In genomic region chr2:122377215-122377674, GRCm38 (mm10) we compare ENCODE assay signal across 7 mouse cellular contexts. TPM values are rescaled to one million over a fixed set of nuclear protein-coding genes. Genes with fewer than 3 reads are reported as not detected.
DNase-seq lines count a peak whose midpoint lies in the region; ATAC-seq and TF ChIP-seq lines count a peak whose summit lies in the region.

No protein-coding gene starts in this region.

- H3K27ac ChIP-seq in embryonic facial prominence, embryonic 12.5 days = peak overlapping the region; percentile 92
- peak overlapping the region; percentile 92 for H3K27ac ChIP-seq in heart, adult 2 months
- H3K27ac ChIP-seq in limb, embryonic 13.5 days = peak overlapping the region; percentile 82; the same call in 1 of the 2 replicates
- peak overlapping the region; percentile 92 for H3K27ac ChIP-seq in midbrain, embryonic 16.5 days (ENCODE audit: low read length)

- no peaks in the 10 kb centered on the region for H3K9me3 ChIP-seq in embryonic facial prominence, embryonic 12.5 days
- no peaks in the 10 kb centered on the region for H3K9me3 ChIP-seq in limb, embryonic 13.5 days
- H3K9me3 ChIP-seq in midbrain, embryonic 16.5 days (replicated peaks; ENCODE audit: control insufficient read depth, low read length, poor library complexity, severe bottlenecking) = no peaks in the 10 kb centered on the region

- intact Hi-C loops in heart, adult 2 months (cut with DNase I) = loop anchor here (5.0 to 10.0 kb wide), 2 partner anchors 135 to 368 kb away; no protein-coding TSS in a partner anchor

- peak overlapping the region; percentile 36 for H3K4me2 ChIP-seq in embryonic facial prominence, embryonic 12.5 days (replicated peaks)
- peak overlapping the region; percentile 59 for H3K4me2 ChIP-seq in limb, embryonic 13.5 days (replicated peaks)
- H3K4me2 ChIP-seq in midbrain, embryonic 16.5 days (ENCODE audit: low read length) = peak overlapping the region; percentile 47

- H3K9ac ChIP-seq in embryonic facial prominence, embryonic 12.5 days = peak overlapping the region; percentile 71
- no peak overlapping the region for H3K9ac ChIP-seq in heart, adult 2 months (ENCODE audit: low read depth, low read length)
- H3K9ac ChIP-seq in limb, embryonic 13.5 days = peak overlapping the region; percentile 71
- peak overlapping the region; percentile 65 for H3K9ac ChIP-seq in midbrain, embryonic 16.5 days (ENCODE audit: low read depth, low read length)

- H3K79me2 ChIP-seq in heart, adult 2 months (replicated peaks; ENCODE audit: control insufficient read depth, insufficient read depth, low read length) = no peaks in the 10 kb centered on the region

- TF ChIP-seq POLR2A in heart, adult 2 months (IDR thresholded peaks at IDR 0.05; ENCODE audit: insufficient read depth, low read depth, low read length) = peak; percentile 91

- no peak for TF ChIP-seq CTCF in heart, adult 2 months (IDR thresholded peaks at IDR 0.05)

- H3K4me1 ChIP-seq in embryonic facial prominence, embryonic 12.5 days = 0 out of 2 replicates have a peak, but pooled peaks cover 3% of the 10 kb centered on the region
- peaks cover 10% of the 10 kb centered on the region for H3K4me1 ChIP-seq in heart, adult 2 months (ENCODE audit: control insufficient read depth, insufficient read depth, low read length)
- H3K4me1 ChIP-seq in limb, embryonic 13.5 days = peaks cover 12% of the 10 kb centered on the region; the same call in 1 of the 2 replicates
- H3K4me1 ChIP-seq in midbrain, embryonic 16.5 days (ENCODE audit: control insufficient read depth, insufficient read depth, low read length) = peaks cover 3% of the 10 kb centered on the region; the same call in 1 of the 2 replicates

- H3K27me3 ChIP-seq in embryonic facial prominence, embryonic 12.5 days = no peaks in the 10 kb centered on the region
- no peaks in the 10 kb centered on the region for H3K27me3 ChIP-seq in heart, adult 2 months (ENCODE audit: control insufficient read depth, insufficient read depth, low read length)
- H3K27me3 ChIP-seq in limb, embryonic 13.5 days = no peaks in the 10 kb centered on the region
- H3K27me3 ChIP-seq in midbrain, embryonic 16.5 days (ENCODE audit: control insufficient read depth, insufficient read depth, low read depth, low read length) = no peaks in the 10 kb centered on the region

- H3K36me3 ChIP-seq in embryonic facial prominence, embryonic 12.5 days = no peaks in the 10 kb centered on the region
- no peaks in the 10 kb centered on the region for H3K36me3 ChIP-seq in heart, adult 2 months (ENCODE audit: control insufficient read depth, insufficient read depth, low read length)
- no peaks in the 10 kb centered on the region for H3K36me3 ChIP-seq in limb, embryonic 13.5 days
- no peaks in the 10 kb centered on the region for H3K36me3 ChIP-seq in midbrain, embryonic 16.5 days (ENCODE audit: control insufficient read depth, insufficient read depth, low read length)

- TF ChIP-seq EP300 in heart, adult 2 months (IDR thresholded peaks at IDR 0.05; ENCODE audit: insufficient read depth, low read depth, low read length) = peak; percentile 81; the same call in 1 of the 2 replicates

- peak; percentile 92 for ATAC-seq in embryonic facial prominence, embryonic 12.5 days (ENCODE audit: insufficient number of reproducible peaks, insufficient read depth, low FRiP score, low TSS enrichment)
- peak; percentile 88 for ATAC-seq in limb, embryonic 13.5 days (ENCODE audit: low FRiP score, low read depth)
- ATAC-seq in midbrain, embryonic 16.5 days = peak; percentile 90

- H3K4me3 ChIP-seq in embryonic facial prominence, embryonic 12.5 days = peak overlapping the region; percentile 59
- peak overlapping the region; percentile 86 for H3K4me3 ChIP-seq in heart, adult 2 months
- peak overlapping the region; percentile 54 for H3K4me3 ChIP-seq in limb, embryonic 13.5 days
- H3K4me3 ChIP-seq in midbrain, embryonic 16.5 days (ENCODE audit: low read depth, low read length) = peak overlapping the region; percentile 50

- DNase-seq in adrenal gland, postnatal 25 days = peak; percentile 94
- peak; percentile 95 to 97 for DNase-seq in heart, adult 2 months
- peak; percentile 97 to 99 for DNase-seq in kidney, adult 8-10 months
- DNase-seq in spleen, postnatal 10 days (ENCODE audit: low spot score in 2 of 2) = peak; percentile 98 to 99

- WGBS in embryonic facial prominence, embryonic 12.5 days = under 1% methylated on average over 28 of the region's 28 CpGs
- WGBS in heart, adult 2 months = under 1% methylated on average over 28 of the region's 28 CpGs
- WGBS in limb, embryonic 13.5 days = under 1% methylated on average over 28 of the region's 28 CpGs
- WGBS in midbrain, embryonic 16.5 days = under 1% methylated on average over 28 of the region's 28 CpGs

RNA-seq across cellular contexts. Expression of gene Shf, which starts 8.3 kb away (rescaled TPM):
- total RNA-seq in adrenal gland, postnatal 25 days (2021) = 5.8 and 11.4 TPM in 2 replicates
- polyA plus RNA-seq in embryonic facial prominence, embryonic 12.5 days (2016; fragmentation: Nextera tagmentation; extraction: Ambion mirVana) = 6.5 and 6.9 TPM in 2 replicates
- total RNA-seq in heart, adult 2 months (2021) = 1 to 10 TPM; 3.5 to 5.3 TPM
- polyA plus RNA-seq in heart, adult 2 months (2012; rRNA removed) = 3.5 and 5.6 TPM in 2 replicates
- polyA plus RNA-seq in limb, embryonic 13.5 days (2015; fragmentation: Nextera tagmentation; extraction: Ambion mirVana) = 4.2 and 6.0 TPM in 2 replicates
- 8.9 and 9.5 TPM in 2 replicates for polyA plus RNA-seq in midbrain, embryonic 16.5 days (2015; fragmentation: Nextera tagmentation; extraction: Ambion mirVana)

RNA-seq across cellular contexts. Expression of gene Slc28a2, which starts 49.0 kb away (rescaled TPM):
- total RNA-seq in adrenal gland, postnatal 25 days (2021) = 1.4 and 2.0 TPM in 2 replicates
- 0.12 TPM in 1 of 2 replicates, not detected in the other for polyA plus RNA-seq in embryonic facial prominence, embryonic 12.5 days (2016; fragmentation: Nextera tagmentation; extraction: Ambion mirVana)
- 10 to 100 TPM; 20.4 to 20.7 TPM for total RNA-seq in heart, adult 2 months (2021)
- 17.6 and 37.8 TPM in 2 replicates for polyA plus RNA-seq in heart, adult 2 months (2012; rRNA removed)
- polyA plus RNA-seq in limb, embryonic 13.5 days (2015; fragmentation: Nextera tagmentation; extraction: Ambion mirVana) = 0.15 and 0.29 TPM in 2 replicates
- not detected in 2 replicates for polyA plus RNA-seq in midbrain, embryonic 16.5 days (2015; fragmentation: Nextera tagmentation; extraction: Ambion mirVana)

Comparison
In these comparisons a context has a peak if more than half of its experiments do, and no peak if none do; other contexts are left out.
1. Peak in every context shown above with its lines: DNase-seq, ATAC-seq, H3K4me3 ChIP-seq and H3K27ac ChIP-seq.
2. RNA of gene Slc28a2, which starts 49.0 kb away (polyA plus RNA-seq): 17.6 to 37.8 TPM in heart, adult 2 months; 0.15 to 0.29 TPM in limb, embryonic 13.5 days, 0.12 TPM in embryonic facial prominence, embryonic 12.5 days and not detected in midbrain, embryonic 16.5 days; every median in the first group is over 10 times any median in the second.